Mouse (Mus musculus): ENCODE measurements around the gene Gm20388. TPM values are rescaled to one million over a fixed set of nuclear protein-coding genes. Genes with fewer than 3 reads are reported as not detected.
A peak's percentile ranks its signal among the peaks of the same experiment; 100 is the strongest.

Gene Gm20388
- polyA plus RNA-seq, 1 experiment from 2014 or later: not detected

- ATAC-seq: no peak
- H3K9ac ChIP-seq: no peak overlapping the region
- 72% methylated on average over 6 of the region's 6 CpGs for WGBS (ENCODE audit: insufficient replicate concordance)
Observed at GRCm38 (mm10) chr8:120664566-120664965, 753.9 kb downstream of the Gm20388 start.

GRCm38 (mm10) chr8:120665726-120666455 lies 755.2 kb downstream of the Gm20388 start:
- Histone ChIP-seq H3K4me3 (peak overlapping the region; percentile 96), H3K36me3 (peaks cover 46% of the 10 kb centered on the region), H3K9ac (peak overlapping the region; percentile 12; the same call in 1 of the 2 replicates), H3K9me3 (replicated peaks) (no peaks in the 10 kb centered on the region), H3K27me3 (replicated peaks) (no peaks in the 10 kb centered on the region), H3K4me1 (peaks cover 57% of the 10 kb centered on the region), H3K27ac (no peak overlapping the region), H3K4me2 (peak overlapping the region; percentile 91)
- 72% methylated on average over 3 of the region's 3 CpGs for WGBS (ENCODE audit: insufficient replicate concordance)
- ATAC-seq: no peak

More at GRCm38 (mm10) chr8:120664566-120664965, 753.9 kb downstream of the Gm20388 start:
- Histone ChIP-seq H3K4me2 (no peak overlapping the region), H3K27ac (no peak overlapping the region), H3K27me3 (replicated peaks) (no peaks in the 10 kb centered on the region), H3K9me3 (replicated peaks) (no peaks in the 10 kb centered on the region), H3K36me3 (peaks cover 46% of the 10 kb centered on the region), H3K4me3 (no peak overlapping the region), H3K4me1 (peaks cover 44% of the 10 kb centered on the region)

GRCm38 (mm10) chr8:120666807-120667470 lies 756.3 kb downstream of the Gm20388 start:
- Histone ChIP-seq H3K27ac (peak overlapping the region; percentile 96), H3K4me2 (peak overlapping the region; percentile 91), H3K9ac (peak overlapping the region; percentile 97), H3K27me3 (replicated peaks) (no peaks in the 10 kb centered on the region), H3K4me1 (peaks cover 64% of the 10 kb centered on the region), H3K36me3 (peaks cover 50% of the 10 kb centered on the region), H3K4me3 (peak overlapping the region; percentile 96), H3K9me3 (replicated peaks) (no peaks in the 10 kb centered on the region)
- 7% methylated on average over 17 of the region's 17 CpGs for WGBS (ENCODE audit: insufficient replicate concordance)
- ATAC-seq: no peak

- ATAC-seq: peak; percentile 93
- H3K36me3 ChIP-seq: peaks cover 58% of the 10 kb centered on the region
- H3K4me1 ChIP-seq: peaks cover 64% of the 10 kb centered on the region
- peak within 1 kb of the TSS; percentile 91 for H3K4me2 ChIP-seq
- H3K4me3 ChIP-seq: peak within 1 kb of the TSS; percentile 96
- WGBS (ENCODE audit: insufficient replicate concordance): under 1% methylated on average over 94 of the region's 105 CpGs
- H3K9me3 ChIP-seq (replicated peaks): no peaks in the 10 kb centered on the region
- H3K27ac ChIP-seq: peak within 1 kb of the TSS; percentile 96
- no peaks in the 10 kb centered on the region for H3K27me3 ChIP-seq (replicated peaks)
- peak within 1 kb of the TSS; percentile 97 for H3K9ac ChIP-seq
Observed at GRCm38 (mm10) chr8:120667561-120668373, 757.1 kb downstream of the Gm20388 start, which contains the start of the genes Gm27021 and Cox4i1. Gene Gm27021 (minus strand): TSS chr8:120668079. Gene Cox4i1 (plus strand): TSS chr8:120668222.

GRCm38 (mm10) chr8:120668374-120668905 lies 757.8 kb downstream of the Gm20388 start, which contains the start of gene Emc8:
Gene Emc8 (minus strand): TSS chr8:120668573.
- peak within 1 kb of the TSS; percentile 91 for H3K4me2 ChIP-seq
- H3K27me3 ChIP-seq (replicated peaks): no peaks in the 10 kb centered on the region
- peaks cover 64% of the 10 kb centered on the region for H3K36me3 ChIP-seq
- no peaks in the 10 kb centered on the region for H3K9me3 ChIP-seq (replicated peaks)
- ATAC-seq: peak; percentile 64
- peak within 1 kb of the TSS; percentile 97 for H3K9ac ChIP-seq
- peak within 1 kb of the TSS; percentile 96 for H3K4me3 ChIP-seq
- peak within 1 kb of the TSS; percentile 96 for H3K27ac ChIP-seq
- H3K4me1 ChIP-seq: peaks cover 64% of the 10 kb centered on the region
- WGBS (ENCODE audit: insufficient replicate concordance): under 1% methylated on average over 51 of the region's 51 CpGs

- Histone ChIP-seq H3K4me2 (no peak overlapping the region), H3K27ac (no peak overlapping the region), H3K9ac (no peak overlapping the region), H3K4me3 (no peak overlapping the region), H3K4me1 (peaks cover 35% of the 10 kb centered on the region), H3K36me3 (peaks cover 61% of the 10 kb centered on the region), H3K27me3 (replicated peaks) (no peaks in the 10 kb centered on the region), H3K9me3 (replicated peaks) (no peaks in the 10 kb centered on the region)
- 79% methylated on average over 6 of the region's 6 CpGs for WGBS (ENCODE audit: insufficient replicate concordance)
- ATAC-seq: no peak
Observed at GRCm38 (mm10) chr8:120671775-120672174, 761.1 kb downstream of the Gm20388 start.

- H3K36me3 ChIP-seq: peaks cover 65% of the 10 kb centered on the region
- ATAC-seq: no peak
- 83% methylated on average over 16 of the region's 16 CpGs for WGBS (ENCODE audit: insufficient replicate concordance)
Observed at GRCm38 (mm10) chr8:120672626-120673229, 762.1 kb downstream of the Gm20388 start.

GRCm38 (mm10) chr8:120673298-120673697 lies 762.7 kb downstream of the Gm20388 start:
- Histone ChIP-seq H3K4me2 (no peak overlapping the region), H3K4me1 (peaks cover 30% of the 10 kb centered on the region), H3K9me3 (replicated peaks) (no peaks in the 10 kb centered on the region), H3K9ac (no peak overlapping the region), H3K27me3 (replicated peaks) (no peaks in the 10 kb centered on the region), H3K27ac (no peak overlapping the region), H3K36me3 (peaks cover 65% of the 10 kb centered on the region), H3K4me3 (no peak overlapping the region)
- ATAC-seq: no peak
- WGBS (ENCODE audit: insufficient replicate concordance): 91% methylated on average over 7 of the region's 7 CpGs

More at GRCm38 (mm10) chr8:120672626-120673229, 762.1 kb downstream of the Gm20388 start:
- Histone ChIP-seq H3K9me3 (replicated peaks) (no peaks in the 10 kb centered on the region), H3K4me3 (no peak overlapping the region), H3K4me2 (no peak overlapping the region), H3K4me1 (peaks cover 30% of the 10 kb centered on the region), H3K27ac (no peak overlapping the region), H3K9ac (no peak overlapping the region), H3K27me3 (replicated peaks) (no peaks in the 10 kb centered on the region)

GRCm38 (mm10) chr8:120675718-120676117 lies 765.1 kb downstream of the Gm20388 start:
- Histone ChIP-seq H3K36me3 (peaks cover 51% of the 10 kb centered on the region), H3K4me2 (no peak overlapping the region), H3K9me3 (replicated peaks) (no peaks in the 10 kb centered on the region), H3K4me3 (no peak overlapping the region), H3K9ac (no peak overlapping the region), H3K27me3 (replicated peaks) (0 out of 2 replicates have a peak, but pooled peaks cover 10% of the 10 kb centered on the region), H3K4me1 (peaks cover 21% of the 10 kb centered on the region), H3K27ac (no peak overlapping the region)
- WGBS (ENCODE audit: insufficient replicate concordance): 72% methylated on average over 8 of the region's 8 CpGs
- ATAC-seq: no peak

- 0 out of 2 replicates have a peak, but pooled peaks have one; percentile 8 for ATAC-seq
- 12% methylated on average over 10 of the region's 10 CpGs for WGBS (ENCODE audit: insufficient replicate concordance)
- Histone ChIP-seq H3K9me3 (replicated peaks) (no peaks in the 10 kb centered on the region), H3K27me3 (replicated peaks) (0 out of 2 replicates have a peak, but pooled peaks cover 10% of the 10 kb centered on the region), H3K9ac (no peak overlapping the region), H3K4me1 (peaks cover 13% of the 10 kb centered on the region), H3K4me3 (no peak overlapping the region), H3K4me2 (no peak overlapping the region), H3K36me3 (peaks cover 23% of the 10 kb centered on the region), H3K27ac (no peak overlapping the region)
Observed at GRCm38 (mm10) chr8:120678447-120678846, 767.8 kb downstream of the Gm20388 start.

All from liver, embryonic 12.5 days (tissue).